Mouse (Mus musculus): ENCODE data around the gene Fam126a. TPM values are rescaled to one million over a fixed set of nuclear protein-coding genes. Genes with fewer than 3 reads are reported as not detected.

Gene Fam126a
- polyA plus RNA-seq, 1 experiment from 2014 or later: 24.0 TPM

- WGBS: 100% methylated on average over 1 of the region's 1 CpGs
Measured at GRCm38 (mm10) chr5:24016912-24017311, 13.6 kb downstream of the Fam126a start.

GRCm38 (mm10) chr5:24013338-24014003 lies 17.0 kb downstream of the Fam126a start:
- WGBS: 72% methylated on average over 5 of the region's 5 CpGs
- H3K27me3 ChIP-seq (replicated peaks; ENCODE audit: control insufficient read depth, insufficient read depth, low read length): no peaks in the 10 kb centered on the region
- no peak overlapping the region for H3K9ac ChIP-seq (ENCODE audit: low read depth, low read length)
- H3K4me3 ChIP-seq (ENCODE audit: low read length): no peak overlapping the region
- no peak overlapping the region for H3K27ac ChIP-seq (ENCODE audit: low read depth, low read length)
- H3K36me3 ChIP-seq (ENCODE audit: control insufficient read depth, insufficient read depth, low read length): no peaks in the 10 kb centered on the region; the same call in none of the 2 replicates
- 0 out of 2 replicates have a peak, but pooled peaks cover 2% of the 10 kb centered on the region for H3K9me3 ChIP-seq (ENCODE audit: control insufficient read depth, low read length)
- no peaks in the 10 kb centered on the region; the same call in 1 of the 2 replicates for H3K4me1 ChIP-seq (ENCODE audit: control insufficient read depth, insufficient read depth, low read depth, low read length)
- H3K4me2 ChIP-seq (ENCODE audit: low read length): no peak overlapping the region
- no peak for ATAC-seq

More at GRCm38 (mm10) chr5:24016912-24017311, 13.6 kb downstream of the Fam126a start:
- Histone ChIP-seq H3K27me3 (replicated peaks; ENCODE audit: control insufficient read depth, insufficient read depth, low read length) (no peaks in the 10 kb centered on the region), H3K4me1 (ENCODE audit: control insufficient read depth, insufficient read depth, low read depth, low read length) (peaks cover 22% of the 10 kb centered on the region), H3K4me2 (ENCODE audit: low read length) (no peak overlapping the region), H3K9ac (ENCODE audit: low read depth, low read length) (no peak overlapping the region), H3K9me3 (ENCODE audit: control insufficient read depth, low read length) (0 out of 2 replicates have a peak, but pooled peaks cover 2% of the 10 kb centered on the region), H3K4me3 (ENCODE audit: low read length) (no peak overlapping the region), H3K27ac (ENCODE audit: low read depth, low read length) (no peak overlapping the region), H3K36me3 (ENCODE audit: control insufficient read depth, insufficient read depth, low read length) (no peaks in the 10 kb centered on the region; the same call in 1 of the 2 replicates)
- ATAC-seq: no peak

GRCm38 (mm10) chr5:23999083-23999671 lies 31.3 kb downstream of the Fam126a start:
- no peaks in the 10 kb centered on the region for H3K9me3 ChIP-seq (ENCODE audit: control insufficient read depth, low read length)
- 87% methylated on average over 1 of the region's 1 CpGs for WGBS
- ATAC-seq: no peak

GRCm38 (mm10) chr5:23995951-23996350 lies 34.5 kb downstream of the Fam126a start:
- H3K9ac ChIP-seq (ENCODE audit: low read depth, low read length): no peak overlapping the region
- no peaks in the 10 kb centered on the region for H3K27me3 ChIP-seq (replicated peaks; ENCODE audit: control insufficient read depth, insufficient read depth, low read length)
- H3K4me1 ChIP-seq (ENCODE audit: control insufficient read depth, insufficient read depth, low read depth, low read length): peaks cover 9% of the 10 kb centered on the region
- WGBS: 77% methylated on average over 5 of the region's 5 CpGs
- no peak for ATAC-seq
- no peak overlapping the region for H3K4me2 ChIP-seq (ENCODE audit: low read length)
- no peaks in the 10 kb centered on the region for H3K9me3 ChIP-seq (ENCODE audit: control insufficient read depth, low read length)
- peaks cover 4% of the 10 kb centered on the region; the same call in 1 of the 2 replicates for H3K36me3 ChIP-seq (ENCODE audit: control insufficient read depth, insufficient read depth, low read length)
- H3K4me3 ChIP-seq (ENCODE audit: low read length): no peak overlapping the region
- no peak overlapping the region for H3K27ac ChIP-seq (ENCODE audit: low read depth, low read length)

More at GRCm38 (mm10) chr5:23999083-23999671, 31.3 kb downstream of the Fam126a start:
- Histone ChIP-seq H3K4me2 (ENCODE audit: low read length) (no peak overlapping the region), H3K4me1 (ENCODE audit: control insufficient read depth, insufficient read depth, low read depth, low read length) (no peaks in the 10 kb centered on the region), H3K36me3 (ENCODE audit: control insufficient read depth, insufficient read depth, low read length) (peaks cover 4% of the 10 kb centered on the region; the same call in 1 of the 2 replicates), H3K4me3 (ENCODE audit: low read length) (no peak overlapping the region), H3K9ac (ENCODE audit: low read depth, low read length) (no peak overlapping the region), H3K27ac (ENCODE audit: low read depth, low read length) (no peak overlapping the region), H3K27me3 (replicated peaks; ENCODE audit: control insufficient read depth, insufficient read depth, low read length) (no peaks in the 10 kb centered on the region)

- H3K4me1 ChIP-seq (ENCODE audit: control insufficient read depth, insufficient read depth, low read depth, low read length): peaks cover 9% of the 10 kb centered on the region
- no peaks in the 10 kb centered on the region for H3K27me3 ChIP-seq (replicated peaks; ENCODE audit: control insufficient read depth, insufficient read depth, low read length)
- no peak overlapping the region for H3K4me2 ChIP-seq (ENCODE audit: low read length)
- H3K9ac ChIP-seq (ENCODE audit: low read depth, low read length): no peak overlapping the region
- no peak overlapping the region for H3K4me3 ChIP-seq (ENCODE audit: low read length)
- WGBS: 90% methylated on average over 3 of the region's 3 CpGs
- H3K27ac ChIP-seq (ENCODE audit: low read depth, low read length): no peak overlapping the region
- no peak for ATAC-seq
- H3K36me3 ChIP-seq (ENCODE audit: control insufficient read depth, insufficient read depth, low read length): peaks cover 4% of the 10 kb centered on the region; the same call in 1 of the 2 replicates
- H3K9me3 ChIP-seq (ENCODE audit: control insufficient read depth, low read length): no peaks in the 10 kb centered on the region
Measured at GRCm38 (mm10) chr5:23994929-23995328, 35.6 kb downstream of the Fam126a start.

GRCm38 (mm10) chr5:23994231-23994630 lies 36.3 kb downstream of the Fam126a start:
- no peak overlapping the region for H3K4me3 ChIP-seq (ENCODE audit: low read length)
- H3K27ac ChIP-seq (ENCODE audit: low read depth, low read length): no peak overlapping the region
- no peak for ATAC-seq
- WGBS: 51% methylated on average over 2 of the region's 2 CpGs
- H3K36me3 ChIP-seq (ENCODE audit: control insufficient read depth, insufficient read depth, low read length): peaks cover 4% of the 10 kb centered on the region; the same call in 1 of the 2 replicates
- no peaks in the 10 kb centered on the region for H3K27me3 ChIP-seq (replicated peaks; ENCODE audit: control insufficient read depth, insufficient read depth, low read length)
- H3K4me2 ChIP-seq (ENCODE audit: low read length): no peak overlapping the region
- H3K9ac ChIP-seq (ENCODE audit: low read depth, low read length): no peak overlapping the region
- H3K4me1 ChIP-seq (ENCODE audit: control insufficient read depth, insufficient read depth, low read depth, low read length): peaks cover 9% of the 10 kb centered on the region
- no peaks in the 10 kb centered on the region for H3K9me3 ChIP-seq (ENCODE audit: control insufficient read depth, low read length)

GRCm38 (mm10) chr5:23993553-23993894 lies 37.0 kb downstream of the Fam126a start:
- Histone ChIP-seq H3K36me3 (ENCODE audit: control insufficient read depth, insufficient read depth, low read length) (peaks cover under 1% of the 10 kb centered on the region; the same call in 1 of the 2 replicates), H3K9ac (ENCODE audit: low read depth, low read length) (no peak overlapping the region), H3K27me3 (replicated peaks; ENCODE audit: control insufficient read depth, insufficient read depth, low read length) (no peaks in the 10 kb centered on the region), H3K4me1 (ENCODE audit: control insufficient read depth, insufficient read depth, low read depth, low read length) (peaks cover 9% of the 10 kb centered on the region), H3K4me3 (ENCODE audit: low read length) (no peak overlapping the region), H3K4me2 (ENCODE audit: low read length) (no peak overlapping the region), H3K9me3 (ENCODE audit: control insufficient read depth, low read length) (no peaks in the 10 kb centered on the region), H3K27ac (ENCODE audit: low read depth, low read length) (peak overlapping the region; percentile 59)
- peak; percentile 50 for ATAC-seq
- 10% methylated on average over 2 of the region's 2 CpGs for WGBS

GRCm38 (mm10) chr5:23992876-23993552 lies 37.5 kb downstream of the Fam126a start:
- 23% methylated on average over 5 of the region's 5 CpGs for WGBS
- Histone ChIP-seq H3K9me3 (ENCODE audit: control insufficient read depth, low read length) (no peaks in the 10 kb centered on the region), H3K4me3 (ENCODE audit: low read length) (no peak overlapping the region), H3K4me1 (ENCODE audit: control insufficient read depth, insufficient read depth, low read depth, low read length) (peaks cover 9% of the 10 kb centered on the region), H3K27me3 (replicated peaks; ENCODE audit: control insufficient read depth, insufficient read depth, low read length) (no peaks in the 10 kb centered on the region), H3K36me3 (ENCODE audit: control insufficient read depth, insufficient read depth, low read length) (no peaks in the 10 kb centered on the region), H3K4me2 (ENCODE audit: low read length) (no peak overlapping the region), H3K9ac (ENCODE audit: low read depth, low read length) (no peak overlapping the region), H3K27ac (ENCODE audit: low read depth, low read length) (peak overlapping the region; percentile 59)
- ATAC-seq: peak; percentile 71

- Histone ChIP-seq H3K4me1 (ENCODE audit: control insufficient read depth, insufficient read depth, low read depth, low read length) (peaks cover 9% of the 10 kb centered on the region), H3K9me3 (ENCODE audit: control insufficient read depth, low read length) (no peaks in the 10 kb centered on the region), H3K4me2 (ENCODE audit: low read length) (no peak overlapping the region), H3K27ac (ENCODE audit: low read depth, low read length) (no peak overlapping the region), H3K36me3 (ENCODE audit: control insufficient read depth, insufficient read depth, low read length) (peaks cover 3% of the 10 kb centered on the region; the same call in 1 of the 2 replicates), H3K27me3 (replicated peaks; ENCODE audit: control insufficient read depth, insufficient read depth, low read length) (no peaks in the 10 kb centered on the region), H3K9ac (ENCODE audit: low read depth, low read length) (no peak overlapping the region), H3K4me3 (ENCODE audit: low read length) (no peak overlapping the region)
- ATAC-seq: 0 out of 2 replicates have a peak, but pooled peaks have one; percentile 37
- WGBS: 55% methylated on average over 3 of the region's 3 CpGs
Measured at GRCm38 (mm10) chr5:23990001-23990400, 40.5 kb downstream of the Fam126a start.

Measured in hindbrain, embryonic 16.5 days (tissue).